Mouse (Mus musculus): ENCODE measurements at regions not wholly inside any gene's neighbourhood (a gene's known extent, or its start where the extent isn't known, plus 50 kb on each side); places are given as distances from the start of the nearest gene placed in this dataset.

DNA sequence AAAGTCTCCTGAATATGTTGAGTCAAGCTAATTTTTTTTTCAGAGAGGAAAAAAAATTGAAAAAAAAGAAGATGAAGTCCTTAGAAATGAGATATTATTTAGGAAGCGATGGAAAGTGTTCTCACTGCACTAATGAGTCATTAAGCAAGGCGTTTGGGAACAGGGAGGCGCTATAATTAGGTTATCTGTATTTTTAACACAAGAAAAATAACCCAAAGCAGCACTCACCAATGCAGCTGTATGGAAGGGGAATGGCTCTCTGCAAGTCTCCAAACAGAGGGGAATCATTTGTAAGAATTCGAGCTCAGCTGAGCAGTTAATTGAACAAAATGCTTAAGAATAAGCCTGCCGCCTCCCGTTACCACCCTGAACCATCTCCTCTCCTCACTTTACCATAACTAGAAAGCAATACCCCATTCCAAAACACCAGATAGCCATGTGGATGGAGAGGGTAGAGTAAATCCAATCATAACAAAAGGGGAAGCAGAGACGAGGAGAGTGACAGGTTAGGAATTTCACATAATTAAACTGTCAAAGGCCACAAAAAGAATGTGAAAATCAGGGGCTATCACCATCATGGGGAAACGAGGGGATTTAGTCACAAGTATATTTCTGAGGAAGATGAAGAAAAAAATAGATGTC is 187.5 kb upstream of the Tox3 start:
- H3K4me1 ChIP-seq (ENCODE audit: insufficient read depth, low read depth, low read length): no peaks in the 10 kb centered on the region
- DNase-seq (ENCODE audit: low spot score): no peak
- H3K4me3 ChIP-seq (ENCODE audit: low read depth, low read length): no peak overlapping the region
- ATAC-seq (ENCODE audit: extremely low read depth, insufficient number of reproducible peaks, low FRiP score, poor library complexity, severe bottlenecking): no peak
- H3K9me3 ChIP-seq (replicated peaks): peaks cover 29% of the 10 kb centered on the region
- TF ChIP-seq CTCF (IDR thresholded peaks at IDR 0.05; ENCODE audit: low read depth, low read length): no peak
- TF ChIP-seq GATA2 (IDR thresholded peaks at IDR 0.05; ENCODE audit: borderline replicate concordance, low read depth, low read length): no peak
- no peak for TF ChIP-seq GATA1 (IDR thresholded peaks at IDR 0.05; ENCODE audit: borderline replicate concordance, low read length)
- H3K27me3 ChIP-seq (ENCODE audit: insufficient read depth, low read length): no peaks in the 10 kb centered on the region
- no peaks in the 10 kb centered on the region for H3K36me3 ChIP-seq (replicated peaks)

DNA sequence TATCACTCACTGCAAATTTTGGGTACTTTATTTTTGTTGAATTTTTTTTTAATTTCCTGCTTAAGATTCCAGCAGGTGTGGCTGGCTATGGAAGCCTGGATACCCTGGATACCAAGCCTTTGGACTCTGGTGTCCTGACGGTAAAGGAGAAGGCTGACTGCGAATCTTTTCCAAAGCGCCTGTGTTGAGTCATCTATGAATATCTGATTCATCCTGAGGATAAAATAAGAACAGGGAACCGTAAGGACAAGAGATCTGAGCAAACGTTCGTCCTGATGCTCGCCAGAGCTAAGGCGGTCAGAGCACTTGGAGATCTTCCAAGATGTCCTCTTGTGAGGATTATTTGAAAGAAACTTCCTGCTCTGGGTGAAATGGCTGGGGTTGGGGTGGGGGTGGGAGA is 173.2 kb upstream of the Tox3 start:
- no peak for DNase-seq (ENCODE audit: low spot score)
- TF ChIP-seq TAL1 (conservative IDR thresholded peaks at IDR 0.05; ENCODE audit: low read depth, low read length): no peak
- TF ChIP-seq POLR2AphosphoS5 (IDR thresholded peaks at IDR 0.05; ENCODE audit: insufficient replicate concordance, low read depth, low read length): no peak
- TF ChIP-seq GATA2 (IDR thresholded peaks at IDR 0.05; ENCODE audit: borderline replicate concordance, low read depth, low read length): no peak
- no peak for TF ChIP-seq CTCF (IDR thresholded peaks at IDR 0.05; ENCODE audit: low read depth, low read length)
- no peak for TF ChIP-seq GATA1 (IDR thresholded peaks at IDR 0.05; ENCODE audit: borderline replicate concordance, low read length)
- ATAC-seq (ENCODE audit: extremely low read depth, insufficient number of reproducible peaks, low FRiP score, poor library complexity, severe bottlenecking): no peak

DNA sequence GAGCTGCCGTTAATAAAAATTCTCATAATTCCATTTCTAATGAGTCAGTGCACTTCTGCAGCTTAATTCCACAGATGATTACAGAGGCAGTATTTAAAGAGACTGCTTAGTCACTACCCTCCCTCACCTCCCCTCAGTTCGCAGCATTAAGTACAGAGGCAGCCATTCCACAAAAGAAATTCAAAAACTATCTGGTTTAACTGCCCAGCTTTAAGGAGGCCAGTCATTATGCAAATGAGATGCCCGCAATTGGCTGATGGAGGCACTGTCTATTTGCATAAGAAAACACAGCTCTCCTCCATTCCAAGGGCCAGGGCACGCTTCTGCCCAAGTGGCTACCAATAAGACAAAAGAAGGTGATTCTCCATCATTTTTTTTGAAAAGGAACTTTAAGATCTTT is 172.0 kb upstream of the Tox3 start:
- no peaks in the 10 kb centered on the region for H3K36me3 ChIP-seq (replicated peaks)
- TF ChIP-seq GATA1 (IDR thresholded peaks at IDR 0.05; ENCODE audit: borderline replicate concordance, low read length) (no peak), GATA2 (IDR thresholded peaks at IDR 0.05; ENCODE audit: borderline replicate concordance, low read depth, low read length) (no peak), POLR2AphosphoS5 (IDR thresholded peaks at IDR 0.05; ENCODE audit: insufficient replicate concordance, low read depth, low read length) (no peak), TAL1 (conservative IDR thresholded peaks at IDR 0.05; ENCODE audit: low read depth, low read length) (no peak), CTCF (IDR thresholded peaks at IDR 0.05; ENCODE audit: low read depth, low read length) (no peak)
- no peaks in the 10 kb centered on the region for H3K4me1 ChIP-seq (ENCODE audit: insufficient read depth, low read depth, low read length)
- no peak for ATAC-seq (ENCODE audit: extremely low read depth, insufficient number of reproducible peaks, low FRiP score, poor library complexity, severe bottlenecking)
- DNase-seq (ENCODE audit: low spot score): no peak
- H3K27me3 ChIP-seq (ENCODE audit: insufficient read depth, low read length): no peaks in the 10 kb centered on the region
- H3K9me3 ChIP-seq (replicated peaks): peaks cover 46% of the 10 kb centered on the region
- H3K4me3 ChIP-seq (ENCODE audit: low read depth, low read length): no peak overlapping the region

More for the DNA sequence above, 173.2 kb upstream of the Tox3 start:
- Histone ChIP-seq H3K36me3 (replicated peaks) (no peaks in the 10 kb centered on the region), H3K27me3 (ENCODE audit: insufficient read depth, low read length) (no peaks in the 10 kb centered on the region), H3K4me3 (ENCODE audit: low read depth, low read length) (no peak overlapping the region), H3K4me1 (ENCODE audit: insufficient read depth, low read depth, low read length) (no peaks in the 10 kb centered on the region), H3K9me3 (replicated peaks) (peaks cover 45% of the 10 kb centered on the region)

DNA sequence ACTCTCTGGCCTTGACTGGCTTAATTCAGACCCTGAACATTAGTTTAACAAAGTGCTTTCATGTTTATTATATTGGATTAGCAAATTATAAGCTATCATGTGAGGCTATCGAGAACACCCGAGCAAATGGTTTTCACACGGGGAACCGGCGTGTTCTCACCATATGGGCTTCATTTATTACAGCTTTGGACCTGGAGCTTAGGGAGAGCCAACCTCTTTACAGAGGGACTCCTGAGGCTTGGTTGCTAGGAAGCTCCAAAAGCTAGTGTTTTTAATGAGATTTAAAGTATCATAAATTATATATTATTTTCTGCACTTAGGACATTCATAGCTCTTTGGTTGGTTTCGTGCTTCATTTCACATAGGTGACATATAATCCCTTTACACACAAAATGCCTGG is 171.4 kb upstream of the Tox3 start:
- DNase-seq (ENCODE audit: low spot score) (no peak), ATAC-seq (ENCODE audit: extremely low read depth, insufficient number of reproducible peaks, low FRiP score, poor library complexity, severe bottlenecking) (no peak)
- no peak for TF ChIP-seq TAL1 (conservative IDR thresholded peaks at IDR 0.05; ENCODE audit: low read depth, low read length)
- TF ChIP-seq CTCF (IDR thresholded peaks at IDR 0.05; ENCODE audit: low read depth, low read length): no peak
- Histone ChIP-seq H3K9me3 (replicated peaks) (peaks cover 49% of the 10 kb centered on the region), H3K4me3 (ENCODE audit: low read depth, low read length) (no peak overlapping the region), H3K27me3 (ENCODE audit: insufficient read depth, low read length) (no peaks in the 10 kb centered on the region), H3K36me3 (replicated peaks) (no peaks in the 10 kb centered on the region), H3K4me1 (ENCODE audit: insufficient read depth, low read depth, low read length) (no peaks in the 10 kb centered on the region)

DNA sequence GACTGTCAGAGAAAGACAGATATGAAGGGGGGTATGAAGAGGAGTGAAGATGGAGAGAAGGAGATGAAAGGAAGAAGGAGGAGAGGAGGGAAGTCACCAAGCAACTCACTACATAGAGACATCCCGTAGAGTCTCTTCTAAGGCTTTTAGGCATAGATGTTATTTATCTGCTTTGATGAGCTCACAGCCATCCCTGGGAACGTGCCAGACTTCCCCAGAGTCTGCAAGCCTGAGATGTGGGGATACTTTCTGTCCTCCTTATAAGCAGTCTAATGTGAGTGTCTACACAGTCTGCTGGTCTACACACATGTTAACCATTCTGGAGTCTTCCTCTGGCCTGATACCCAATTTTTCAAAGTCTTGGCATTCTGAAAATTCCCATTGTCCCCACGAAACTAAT is 166.0 kb upstream of the Tox3 start:
- no peaks in the 10 kb centered on the region for H3K36me3 ChIP-seq (replicated peaks)
- ATAC-seq (ENCODE audit: extremely low read depth, insufficient number of reproducible peaks, low FRiP score, poor library complexity, severe bottlenecking): no peak
- H3K27me3 ChIP-seq (ENCODE audit: insufficient read depth, low read length): no peaks in the 10 kb centered on the region
- TF ChIP-seq GATA1 (IDR thresholded peaks at IDR 0.05; ENCODE audit: borderline replicate concordance, low read length) (no peak), CTCF (IDR thresholded peaks at IDR 0.05; ENCODE audit: low read depth, low read length) (no peak), GATA2 (IDR thresholded peaks at IDR 0.05; ENCODE audit: borderline replicate concordance, low read depth, low read length) (no peak), POLR2AphosphoS5 (IDR thresholded peaks at IDR 0.05; ENCODE audit: insufficient replicate concordance, low read depth, low read length) (no peak), TAL1 (conservative IDR thresholded peaks at IDR 0.05; ENCODE audit: low read depth, low read length) (no peak)
- DNase-seq (ENCODE audit: low spot score): no peak
- no peaks in the 10 kb centered on the region for H3K4me1 ChIP-seq (ENCODE audit: insufficient read depth, low read depth, low read length)
- H3K4me3 ChIP-seq (ENCODE audit: low read depth, low read length): no peak overlapping the region
- H3K9me3 ChIP-seq (replicated peaks): peaks cover 47% of the 10 kb centered on the region

DNA sequence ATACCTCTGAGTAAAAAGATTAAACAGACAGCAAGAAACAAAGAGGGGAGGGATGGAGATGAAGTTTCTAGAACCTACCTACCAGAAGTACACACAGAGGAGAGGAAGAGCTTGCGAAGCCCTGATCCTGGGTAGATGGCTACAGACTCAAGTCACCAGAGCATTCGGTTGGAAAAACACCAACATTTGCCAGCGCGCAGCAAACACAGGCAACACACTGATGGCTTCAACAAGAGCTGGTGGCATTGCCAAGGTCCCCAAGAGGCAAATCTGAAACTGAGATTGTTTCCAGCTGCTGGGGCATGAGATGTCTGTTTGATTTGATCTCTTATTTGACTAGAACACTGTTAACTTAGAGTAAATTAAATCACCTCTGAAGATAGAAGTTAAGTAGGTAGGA is 165.5 kb upstream of the Tox3 start:
- Histone ChIP-seq H3K9me3 (replicated peaks) (peaks cover 50% of the 10 kb centered on the region), H3K4me1 (ENCODE audit: insufficient read depth, low read depth, low read length) (no peaks in the 10 kb centered on the region), H3K36me3 (replicated peaks) (no peaks in the 10 kb centered on the region), H3K4me3 (ENCODE audit: low read depth, low read length) (no peak overlapping the region), H3K27me3 (ENCODE audit: insufficient read depth, low read length) (no peaks in the 10 kb centered on the region)
- ATAC-seq (ENCODE audit: extremely low read depth, insufficient number of reproducible peaks, low FRiP score, poor library complexity, severe bottlenecking): no peak
- TF ChIP-seq GATA1 (IDR thresholded peaks at IDR 0.05; ENCODE audit: borderline replicate concordance, low read length) (no peak), TAL1 (conservative IDR thresholded peaks at IDR 0.05; ENCODE audit: low read depth, low read length) (no peak), POLR2AphosphoS5 (IDR thresholded peaks at IDR 0.05; ENCODE audit: insufficient replicate concordance, low read depth, low read length) (no peak), CTCF (IDR thresholded peaks at IDR 0.05; ENCODE audit: low read depth, low read length) (no peak), GATA2 (IDR thresholded peaks at IDR 0.05; ENCODE audit: borderline replicate concordance, low read depth, low read length) (no peak)
- DNase-seq (ENCODE audit: low spot score): no peak

DNA sequence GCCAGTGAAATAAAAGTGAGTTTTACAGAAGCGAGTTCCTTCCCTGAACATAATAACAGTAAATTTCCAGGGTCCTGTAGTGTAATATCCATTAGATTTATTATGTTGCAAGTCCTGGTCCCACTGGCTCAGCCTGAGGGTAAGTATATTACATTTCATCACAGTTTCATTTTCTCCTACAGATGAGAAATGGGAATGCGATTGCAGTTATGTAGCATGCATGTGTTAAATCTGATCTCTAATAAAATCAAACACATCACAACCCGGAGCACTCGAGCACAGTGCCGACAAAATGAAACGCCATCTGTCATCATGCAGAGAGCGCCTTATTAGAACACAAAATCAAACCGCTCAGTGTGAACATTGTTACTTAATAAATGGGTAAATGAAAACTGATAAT is 165.0 kb upstream of the Tox3 start:
- ATAC-seq (ENCODE audit: extremely low read depth, insufficient number of reproducible peaks, low FRiP score, poor library complexity, severe bottlenecking) (no peak), DNase-seq (ENCODE audit: low spot score) (no peak)
- Histone ChIP-seq H3K4me3 (ENCODE audit: low read depth, low read length) (no peak overlapping the region), H3K4me1 (ENCODE audit: insufficient read depth, low read depth, low read length) (no peaks in the 10 kb centered on the region), H3K27me3 (ENCODE audit: insufficient read depth, low read length) (no peaks in the 10 kb centered on the region), H3K36me3 (replicated peaks) (no peaks in the 10 kb centered on the region), H3K9me3 (replicated peaks) (peaks cover 52% of the 10 kb centered on the region)
- TF ChIP-seq POLR2AphosphoS5 (IDR thresholded peaks at IDR 0.05; ENCODE audit: insufficient replicate concordance, low read depth, low read length) (no peak), CTCF (IDR thresholded peaks at IDR 0.05; ENCODE audit: low read depth, low read length) (no peak), GATA2 (IDR thresholded peaks at IDR 0.05; ENCODE audit: borderline replicate concordance, low read depth, low read length) (no peak), GATA1 (IDR thresholded peaks at IDR 0.05; ENCODE audit: borderline replicate concordance, low read length) (no peak), TAL1 (conservative IDR thresholded peaks at IDR 0.05; ENCODE audit: low read depth, low read length) (no peak)
